Mouse (Mus musculus) hindbrain, embryonic 14.5 days (tissue): ENCODE data around the gene Dcdc2a. TPM values are rescaled to one million over a fixed set of nuclear protein-coding genes. Genes with fewer than 3 reads are reported as not detected.

Experiments
- ATAC-seq: fragments of 200-750 bp; cut with Nextera tagmentation; 2 replicates; pipeline ENCODE4 v1.8.0; 2017; ENCODE audit warnings: moderate number of reproducible peaks, mild to moderate bottlenecking, moderate TSS enrichment, moderate library complexity; ENCODE audit not compliant: low FRiP score
- DNase-seq: peaks from one replicate; pipeline ENCODE4 v3.0.0-alpha.2; 2015; ENCODE audit warnings: low spot score
- H3K27ac ChIP-seq: fragments of 300-500 bp; sonication (generic); 2 replicates; pipeline ENCODE4 v1.5.1; 2014; ENCODE audit warnings: mild to moderate bottlenecking, moderate library complexity
- H3K27me3 ChIP-seq: fragments of 300-500 bp; sonication (generic); 2 replicates; pipeline ENCODE4 v1.6.1; 2014; ENCODE audit warnings: mild to moderate bottlenecking, low read length, mixed read lengths; ENCODE audit not compliant: control insufficient read depth, insufficient read depth
- H3K36me3 ChIP-seq: fragments of 300-500 bp; sonication (generic); replicated peaks from 2 replicates; pipeline ENCODE4 v1.6.1; 2014; ENCODE audit not compliant: control insufficient read depth, insufficient read depth
- H3K4me1 ChIP-seq: fragments of 300-500 bp; sonication (generic); replicated peaks from 2 replicates; pipeline ENCODE4 v1.6.1; 2014; ENCODE audit warnings: antibody characterized with exemption, low read length, mixed read lengths; ENCODE audit not compliant: control insufficient read depth, insufficient read depth
- H3K4me2 ChIP-seq: fragments of 300-500 bp; sonication (generic); replicated peaks from 2 replicates; pipeline ENCODE4 v1.6.1; 2014; ENCODE audit warnings: mild to moderate bottlenecking, moderate library complexity
- H3K4me3 ChIP-seq: fragments of 300-500 bp; sonication (generic); replicated peaks from 2 replicates; pipeline ENCODE4 v1.5.1; 2014; ENCODE audit warnings: mild to moderate bottlenecking, low read length
- H3K9ac ChIP-seq: fragments of 300-500 bp; sonication (generic); 2 replicates; pipeline ENCODE4 v1.6.1; 2014
- H3K9me3 ChIP-seq: fragments of 300-500 bp; sonication (generic); 2 replicates; pipeline ENCODE4 v1.6.1; 2016; ENCODE audit warnings: low read length; ENCODE audit not compliant: control insufficient read depth
- WGBS: fragments of 180-500 bp; shearing (Covaris S2); extraction: QIAGEN DNeasy Blood & Tissue Kit; methylation state at CpG from one replicate; pipeline ENCODE4 v1.1.7; 2014; 5-methylcytosine and 5-hydroxymethylcytosine counted together
- polyA plus RNA-seq: library from polyadenylated mRNA; unstranded; fragments of >200 nt; fragmentation: Nextera tagmentation; extraction: Ambion mirVana; gene quantifications from 2 replicates; pipeline ENCODE4 v1.2.1, GENCODE M21; 2014

Dcdc2a gene
- polyA plus RNA-seq, 1 experiment from 2014 or later = 3.9 TPM

- H3K27ac ChIP-seq = no peak overlapping the region
- H3K27me3 ChIP-seq = no peaks in the 10 kb centered on the region
- H3K4me3 ChIP-seq = no peak overlapping the region
- H3K9ac ChIP-seq = no peak overlapping the region
- no peak for DNase-seq
- no peaks in the 10 kb centered on the region for H3K36me3 ChIP-seq
- WGBS = 34% methylated on average over 15 of the region's 15 CpGs
- H3K9me3 ChIP-seq = no peaks in the 10 kb centered on the region
- H3K4me1 ChIP-seq = 0 out of 2 replicates have a peak, but pooled peaks cover 3% of the 10 kb centered on the region
- H3K4me2 ChIP-seq = no peak overlapping the region
- ATAC-seq = no peak
These were observed 27.4 kb downstream of the Dcdc2a start for GRCm38 (mm10) chr13:25083144-25083572.

- 89% methylated on average over 7 of the region's 7 CpGs for WGBS
- no peak overlapping the region for H3K9ac ChIP-seq
- H3K4me3 ChIP-seq = no peak overlapping the region
These were observed 29.3 kb downstream of the Dcdc2a start for GRCm38 (mm10) chr13:25085147-25085546.

GRCm38 (mm10) chr13:25091347-25091746 is 35.5 kb downstream of the Dcdc2a start:
- Histone ChIP-seq H3K4me1 (no peaks in the 10 kb centered on the region), H3K4me3 (no peak overlapping the region), H3K9ac (no peak overlapping the region), H3K9me3 (no peaks in the 10 kb centered on the region), H3K36me3 (no peaks in the 10 kb centered on the region), H3K4me2 (no peak overlapping the region), H3K27me3 (no peaks in the 10 kb centered on the region), H3K27ac (no peak overlapping the region)
- WGBS = 70% methylated on average over 5 of the region's 5 CpGs
- DNase-seq (no peak), ATAC-seq (no peak)

More at GRCm38 (mm10) chr13:25085147-25085546, 29.3 kb downstream of the Dcdc2a start:
- Histone ChIP-seq H3K4me2 (no peak overlapping the region), H3K27me3 (no peaks in the 10 kb centered on the region), H3K27ac (no peak overlapping the region), H3K4me1 (0 out of 2 replicates have a peak, but pooled peaks cover 3% of the 10 kb centered on the region), H3K36me3 (no peaks in the 10 kb centered on the region), H3K9me3 (no peaks in the 10 kb centered on the region)
- ATAC-seq (no peak), DNase-seq (no peak)

GRCm38 (mm10) chr13:25093776-25094175 is 38.0 kb downstream of the Dcdc2a start:
- DNase-seq = no peak
- WGBS = 92% methylated on average over 4 of the region's 4 CpGs
- H3K9me3 ChIP-seq = no peaks in the 10 kb centered on the region
- no peak overlapping the region for H3K4me3 ChIP-seq
- H3K27ac ChIP-seq = no peak overlapping the region
- H3K4me1 ChIP-seq = no peaks in the 10 kb centered on the region
- no peaks in the 10 kb centered on the region for H3K36me3 ChIP-seq
- H3K9ac ChIP-seq = no peak overlapping the region
- no peaks in the 10 kb centered on the region for H3K27me3 ChIP-seq
- H3K4me2 ChIP-seq = no peak overlapping the region
- ATAC-seq = no peak

- no peak overlapping the region for H3K4me3 ChIP-seq
- no peak for ATAC-seq
- 82% methylated on average over 4 of the region's 4 CpGs for WGBS
- no peak overlapping the region for H3K9ac ChIP-seq
- H3K9me3 ChIP-seq = no peaks in the 10 kb centered on the region
- no peak overlapping the region for H3K27ac ChIP-seq
- no peaks in the 10 kb centered on the region for H3K27me3 ChIP-seq
- no peaks in the 10 kb centered on the region for H3K36me3 ChIP-seq
- no peak for DNase-seq
- H3K4me1 ChIP-seq = no peaks in the 10 kb centered on the region
- no peak overlapping the region for H3K4me2 ChIP-seq
These were observed 38.6 kb downstream of the Dcdc2a start for GRCm38 (mm10) chr13:25094381-25094780.

- Histone ChIP-seq H3K27me3 (no peaks in the 10 kb centered on the region), H3K4me2 (no peak overlapping the region), H3K27ac (no peak overlapping the region), H3K9ac (no peak overlapping the region), H3K4me1 (no peaks in the 10 kb centered on the region), H3K4me3 (no peak overlapping the region), H3K36me3 (no peaks in the 10 kb centered on the region), H3K9me3 (no peaks in the 10 kb centered on the region)
- DNase-seq = no peak
- ATAC-seq = no peak
- WGBS = 67% methylated on average over 8 of the region's 8 CpGs
These were observed 41.5 kb downstream of the Dcdc2a start for GRCm38 (mm10) chr13:25097348-25097747.

GRCm38 (mm10) chr13:25098578-25098977 is 42.8 kb downstream of the Dcdc2a start:
- WGBS = 68% methylated on average over 5 of the region's 5 CpGs
- Histone ChIP-seq H3K27ac (no peak overlapping the region), H3K4me3 (no peak overlapping the region), H3K4me2 (no peak overlapping the region), H3K27me3 (no peaks in the 10 kb centered on the region), H3K36me3 (no peaks in the 10 kb centered on the region), H3K9ac (no peak overlapping the region), H3K9me3 (no peaks in the 10 kb centered on the region), H3K4me1 (no peaks in the 10 kb centered on the region)
- DNase-seq (no peak), ATAC-seq (no peak)

- Histone ChIP-seq H3K4me3 (no peak overlapping the region), H3K27me3 (no peaks in the 10 kb centered on the region), H3K9me3 (no peaks in the 10 kb centered on the region), H3K4me2 (no peak overlapping the region), H3K27ac (no peak overlapping the region), H3K4me1 (no peaks in the 10 kb centered on the region), H3K9ac (no peak overlapping the region), H3K36me3 (no peaks in the 10 kb centered on the region)
- DNase-seq = no peak
- ATAC-seq = no peak
- 68% methylated on average over 3 of the region's 3 CpGs for WGBS
These were observed 43.7 kb downstream of the Dcdc2a start for GRCm38 (mm10) chr13:25099508-25099907.

GRCm38 (mm10) chr13:25100581-25100980 is 44.8 kb downstream of the Dcdc2a start:
- Histone ChIP-seq H3K9ac (no peak overlapping the region), H3K36me3 (no peaks in the 10 kb centered on the region), H3K27ac (no peak overlapping the region), H3K4me3 (no peak overlapping the region), H3K4me1 (no peaks in the 10 kb centered on the region), H3K27me3 (no peaks in the 10 kb centered on the region), H3K9me3 (no peaks in the 10 kb centered on the region), H3K4me2 (no peak overlapping the region)
- ATAC-seq (no peak), DNase-seq (no peak)
- WGBS = 77% methylated on average over 6 of the region's 6 CpGs

- Histone ChIP-seq H3K27me3 (no peaks in the 10 kb centered on the region), H3K4me2 (no peak overlapping the region), H3K27ac (no peak overlapping the region), H3K4me1 (no peaks in the 10 kb centered on the region), H3K4me3 (no peak overlapping the region), H3K36me3 (no peaks in the 10 kb centered on the region), H3K9ac (no peak overlapping the region), H3K9me3 (no peaks in the 10 kb centered on the region)
- DNase-seq (no peak), ATAC-seq (no peak)
These were observed 49.9 kb downstream of the Dcdc2a start for GRCm38 (mm10) chr13:25105671-25106070.
